Mouse (Mus musculus) hindbrain, embryonic 16.5 days (tissue): ENCODE data around the gene Foxa3. TPM values are rescaled to one million over a fixed set of nuclear protein-coding genes. Genes with fewer than 3 reads are reported as not detected.
A peak's percentile ranks its signal among the peaks of the same experiment; 100 is the strongest.

ENCODE experiments used
- ATAC-seq: fragments of 200-750 bp; cut with Nextera tagmentation; 2 replicates; pipeline ENCODE4 v1.8.0; 2017; ENCODE audit warnings: moderate TSS enrichment, moderate library complexity
- H3K27ac ChIP-seq: fragments of 300-500 bp; sonication (generic); 2 replicates; pipeline ENCODE4 v1.5.1; 2014; ENCODE audit warnings: low read depth, mild to moderate bottlenecking, control low read depth, low read length, moderate library complexity
- H3K27me3 ChIP-seq: fragments of 300-500 bp; sonication (generic); replicated peaks from 2 replicates; pipeline ENCODE4 v1.6.1; 2014; ENCODE audit warnings: low read length; ENCODE audit not compliant: control insufficient read depth, insufficient read depth
- H3K36me3 ChIP-seq: fragments of 300-500 bp; sonication (generic); 2 replicates; pipeline ENCODE4 v1.6.1; 2014; ENCODE audit warnings: mild to moderate bottlenecking, low read length, moderate library complexity, mixed read lengths; ENCODE audit not compliant: control insufficient read depth, insufficient read depth
- H3K4me1 ChIP-seq: fragments of 300-500 bp; sonication (generic); 2 replicates; pipeline ENCODE4 v1.6.1; 2014; ENCODE audit warnings: low read depth, low read length; ENCODE audit not compliant: control insufficient read depth, insufficient read depth
- H3K4me2 ChIP-seq: fragments of 300-500 bp; sonication (generic); 2 replicates; pipeline ENCODE4 v1.6.1; 2014; ENCODE audit warnings: mild to moderate bottlenecking, low read length, control low read depth, moderate library complexity
- H3K4me3 ChIP-seq: fragments of 300-500 bp; sonication (generic); 2 replicates; pipeline ENCODE4 v1.5.1; 2014; ENCODE audit warnings: mild to moderate bottlenecking, low read length, control low read depth, moderate library complexity
- H3K9ac ChIP-seq: fragments of 300-500 bp; sonication (generic); 2 replicates; pipeline ENCODE4 v1.6.1; 2014; ENCODE audit warnings: low read depth, mild to moderate bottlenecking, control low read depth, low read length, moderate library complexity
- H3K9me3 ChIP-seq: fragments of 300-500 bp; sonication (generic); 2 replicates; pipeline ENCODE4 v1.6.1; 2014; ENCODE audit warnings: mild to moderate bottlenecking, low read length, moderate library complexity; ENCODE audit not compliant: control insufficient read depth
- WGBS: fragments of 180-500 bp; shearing (Covaris S2); extraction: QIAGEN DNeasy Blood & Tissue Kit; methylation state at CpG from one replicate; pipeline ENCODE4 v1.1.7; 2014; 5-methylcytosine and 5-hydroxymethylcytosine counted together
- polyA plus RNA-seq: library from polyadenylated mRNA; unstranded; fragments of >200 nt; fragmentation: Nextera tagmentation; extraction: Ambion mirVana; gene quantifications from 2 replicates; pipeline ENCODE4 v1.2.1, GENCODE M21; 2015

The Foxa3 gene
- polyA plus RNA-seq, 1 experiment from 2014 or later, result not detected

GRCm38 (mm10) chr7:18998835-18999234 is 24.5 kb downstream of the Foxa3 start:
- 38% methylated on average over 9 of the region's 9 CpGs for WGBS
- Histone ChIP-seq H3K9ac (no peak overlapping the region), H3K4me1 (peaks cover 9% of the 10 kb centered on the region)

GRCm38 (mm10) chr7:18993036-18993435 is 30.3 kb downstream of the Foxa3 start:
- WGBS, result 87% methylated on average over 5 of the region's 5 CpGs
- Histone ChIP-seq H3K4me3 (peak overlapping the region; percentile 69), H3K27me3 (no peaks in the 10 kb centered on the region), H3K9me3 (no peaks in the 10 kb centered on the region), H3K9ac (peak overlapping the region; percentile 82; the same call in 1 of the 2 replicates), H3K27ac (no peak overlapping the region), H3K36me3 (peaks cover 4% of the 10 kb centered on the region; the same call in 1 of the 2 replicates), H3K4me2 (peak overlapping the region; percentile 69), H3K4me1 (peaks cover 23% of the 10 kb centered on the region)
- ATAC-seq, result no peak

More at GRCm38 (mm10) chr7:18998835-18999234, 24.5 kb downstream of the Foxa3 start:
- Histone ChIP-seq H3K36me3 (peaks cover 4% of the 10 kb centered on the region), H3K9me3 (no peaks in the 10 kb centered on the region), H3K4me3 (no peak overlapping the region), H3K4me2 (no peak overlapping the region), H3K27me3 (no peaks in the 10 kb centered on the region), H3K27ac (no peak overlapping the region)
- ATAC-seq, result no peak

- Histone ChIP-seq H3K27me3 (no peaks in the 10 kb centered on the region), H3K36me3 (peaks cover 4% of the 10 kb centered on the region; the same call in 1 of the 2 replicates), H3K4me1 (peaks cover 23% of the 10 kb centered on the region), H3K9me3 (no peaks in the 10 kb centered on the region), H3K4me2 (peak overlapping the region; percentile 69), H3K4me3 (peak overlapping the region; percentile 69), H3K9ac (peak overlapping the region; percentile 82), H3K27ac (peak overlapping the region; percentile 77; the same call in 1 of the 2 replicates)
- under 1% methylated on average over 31 of the region's 31 CpGs for WGBS
- no peak for ATAC-seq
These were observed 31.1 kb downstream of the Foxa3 start for GRCm38 (mm10) chr7:18992294-18992675.

DNA sequence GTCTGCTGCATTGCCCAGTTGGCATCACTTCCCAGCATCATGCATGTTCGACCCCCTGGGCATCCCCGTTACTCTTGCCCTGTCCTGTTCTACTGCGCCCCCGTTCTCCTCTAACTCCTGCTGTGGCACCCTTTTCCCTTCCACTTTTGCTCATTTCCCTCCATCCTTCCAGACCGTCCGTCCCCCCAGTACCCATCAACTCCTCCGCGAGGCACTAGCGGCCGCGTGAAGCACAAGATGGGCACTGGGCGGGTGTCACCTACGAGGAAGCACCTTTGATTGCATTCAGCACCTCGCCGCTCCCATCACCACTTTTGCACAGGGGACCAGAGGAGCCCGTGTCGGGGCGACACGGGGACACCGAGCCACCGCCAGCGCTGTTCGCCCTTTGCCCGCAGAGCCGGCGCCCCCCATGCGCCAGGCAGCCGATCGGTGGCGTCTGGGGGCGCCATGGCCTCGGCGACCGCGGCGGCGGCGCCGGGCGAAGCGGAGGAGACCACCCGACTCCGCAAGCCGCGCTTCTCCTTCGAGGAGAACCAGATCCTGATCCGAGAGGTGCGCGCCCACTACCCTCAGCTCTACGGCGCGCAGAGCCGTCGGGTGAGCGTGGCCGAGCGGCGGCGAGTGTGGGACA is 31.6 kb downstream of the Foxa3 start:
- peak overlapping the region; percentile 82 for H3K9ac ChIP-seq
- peaks cover 23% of the 10 kb centered on the region for H3K4me1 ChIP-seq
- ATAC-seq, result peak; percentile 9
- under 1% methylated on average over 57 of the region's 59 CpGs for WGBS
- no peaks in the 10 kb centered on the region for H3K27me3 ChIP-seq
- peaks cover 4% of the 10 kb centered on the region; the same call in 1 of the 2 replicates for H3K36me3 ChIP-seq
- no peaks in the 10 kb centered on the region for H3K9me3 ChIP-seq
- peak overlapping the region; percentile 69 for H3K4me3 ChIP-seq
- H3K27ac ChIP-seq, result peak overlapping the region; percentile 77
- H3K4me2 ChIP-seq, result peak overlapping the region; percentile 69

DNA sequence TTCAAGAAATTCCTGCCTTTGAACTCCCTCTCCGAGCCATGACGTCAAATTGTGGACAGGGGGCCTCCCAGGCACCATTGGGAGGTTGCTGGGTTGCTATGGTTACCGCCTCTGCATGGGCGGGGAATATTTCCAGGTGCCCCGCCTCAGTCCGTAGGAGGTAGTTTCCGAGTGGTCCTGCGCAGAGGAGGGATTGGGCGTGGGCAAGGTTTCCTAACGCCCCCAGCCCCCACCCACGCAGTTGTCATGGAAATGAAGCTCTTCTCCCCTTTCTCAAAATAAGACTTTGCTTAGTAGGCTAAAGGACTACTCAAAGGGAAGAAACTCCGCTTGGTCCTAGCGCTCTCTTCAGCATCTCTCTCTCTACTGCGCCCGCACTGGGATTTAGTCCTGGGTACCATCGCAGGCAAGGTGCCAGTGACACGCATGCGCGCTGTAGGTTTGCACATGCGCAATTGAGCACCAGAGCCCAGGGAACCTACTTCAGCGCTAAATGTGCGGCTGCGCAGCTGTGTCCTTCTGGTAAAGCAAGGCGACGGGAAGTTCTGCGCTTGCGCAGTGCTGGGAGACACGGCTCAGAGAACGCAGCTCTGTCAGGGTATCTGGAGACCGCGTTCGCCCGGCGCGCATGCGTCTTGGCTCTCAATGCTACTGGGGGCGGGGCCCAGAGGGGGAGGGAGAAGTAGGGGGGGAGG is 32.6 kb downstream of the Foxa3 start, which contains the start of gene Mypop:
Mypop (plus strand) TSS at position 645 of the 695 bp plus-strand sequence.
- ATAC-seq, result peak; percentile 94

GRCm38 (mm10) chr7:18989995-18990394 is 33.3 kb downstream of the Foxa3 start:
- no peaks in the 10 kb centered on the region for H3K9me3 ChIP-seq
- ATAC-seq, result no peak
- H3K9ac ChIP-seq, result peak overlapping the region; percentile 57
- peaks cover 21% of the 10 kb centered on the region for H3K4me1 ChIP-seq
- peak overlapping the region; percentile 92 for H3K27ac ChIP-seq
- 4% methylated on average over 5 of the region's 5 CpGs for WGBS
- no peaks in the 10 kb centered on the region; the same call in 1 of the 2 replicates for H3K36me3 ChIP-seq
- H3K4me2 ChIP-seq, result peak overlapping the region; percentile 69
- peak overlapping the region; percentile 69 for H3K4me3 ChIP-seq
- no peaks in the 10 kb centered on the region for H3K27me3 ChIP-seq

More for the DNA sequence above, 32.6 kb downstream of the Foxa3 start, which contains the start of gene Mypop:
- Histone ChIP-seq H3K9me3 (no peaks in the 10 kb centered on the region), H3K4me1 (peaks cover 23% of the 10 kb centered on the region), H3K4me2 (peak within 1 kb of the TSS; percentile 69), H3K27me3 (no peaks in the 10 kb centered on the region), H3K4me3 (peak within 1 kb of the TSS; percentile 69), H3K36me3 (no peaks in the 10 kb centered on the region; the same call in 1 of the 2 replicates), H3K9ac (peak within 1 kb of the TSS; percentile 82), H3K27ac (peak within 1 kb of the TSS; percentile 92)
- WGBS, result under 1% methylated on average over 37 of the region's 37 CpGs

- Histone ChIP-seq H3K9me3 (no peaks in the 10 kb centered on the region), H3K27me3 (no peaks in the 10 kb centered on the region), H3K27ac (no peak overlapping the region), H3K4me1 (peaks cover 20% of the 10 kb centered on the region), H3K36me3 (no peaks in the 10 kb centered on the region; the same call in 1 of the 2 replicates), H3K4me3 (no peak overlapping the region), H3K4me2 (no peak overlapping the region), H3K9ac (no peak overlapping the region)
- no peak for ATAC-seq
- WGBS, result 73% methylated on average over 6 of the region's 6 CpGs
These were observed 34.6 kb downstream of the Foxa3 start for GRCm38 (mm10) chr7:18988780-18989179.

GRCm38 (mm10) chr7:18987747-18988146 is 35.6 kb downstream of the Foxa3 start:
- no peaks in the 10 kb centered on the region for H3K27me3 ChIP-seq
- no peak for ATAC-seq
- WGBS, result 68% methylated on average over 13 of the region's 13 CpGs

GRCm38 (mm10) chr7:18987100-18987499 is 36.2 kb downstream of the Foxa3 start, which contains the start of gene Nanos2:
Nanos2 (plus strand) TSS chr7:18987400.
- 67% methylated on average over 2 of the region's 2 CpGs for WGBS

More at GRCm38 (mm10) chr7:18987747-18988146, 35.6 kb downstream of the Foxa3 start:
- Histone ChIP-seq H3K4me1 (peaks cover 9% of the 10 kb centered on the region), H3K9ac (no peak overlapping the region), H3K36me3 (no peaks in the 10 kb centered on the region), H3K4me2 (no peak overlapping the region), H3K27ac (no peak overlapping the region), H3K9me3 (no peaks in the 10 kb centered on the region), H3K4me3 (no peak overlapping the region)

More at GRCm38 (mm10) chr7:18987100-18987499, 36.2 kb downstream of the Foxa3 start, which contains the start of gene Nanos2:
- Histone ChIP-seq H3K4me1 (peaks cover 7% of the 10 kb centered on the region; the same call in 1 of the 2 replicates), H3K4me3 (no peak within 1 kb of the TSS), H3K4me2 (no peak within 1 kb of the TSS), H3K36me3 (no peaks in the 10 kb centered on the region), H3K9ac (no peak within 1 kb of the TSS), H3K9me3 (no peaks in the 10 kb centered on the region), H3K27me3 (no peaks in the 10 kb centered on the region), H3K27ac (no peak within 1 kb of the TSS)
- no peak for ATAC-seq
